Mouse (Mus musculus) ES-E14 (cell line): ENCODE results near the gene Pip4k2a.

Experiments
- CHD2 ChIP-seq: IDR thresholded peaks from 2 replicates; pipeline ENCODE4 v1.6.1; 2014; ENCODE audit warnings: mild to moderate bottlenecking, low read depth, low read length, inconsistent platforms
- HCFC1 ChIP-seq: IDR thresholded peaks from 2 replicates; pipeline ENCODE4 v1.6.1; 2012; ENCODE audit warnings: low read length, inconsistent platforms, borderline replicate concordance; ENCODE audit not compliant: insufficient read depth
- MAFK ChIP-seq: IDR thresholded peaks from 2 replicates; pipeline ENCODE4 v1.6.1; 2014; ENCODE audit warnings: mild to moderate bottlenecking, low read depth, low read length, inconsistent platforms; ENCODE audit not compliant: insufficient read depth
- ZC3H11A ChIP-seq: IDR thresholded peaks from 2 replicates; pipeline ENCODE4 v1.6.1; 2012; ENCODE audit warnings: low read depth, mild to moderate bottlenecking, inconsistent platforms, low read length, borderline replicate concordance
- ZNF384 ChIP-seq: IDR thresholded peaks from 2 replicates; pipeline ENCODE4 v1.6.1; 2012; ENCODE audit warnings: low read depth, low read length, inconsistent platforms

- no peak for TF ChIP-seq ZNF384
- no peak for TF ChIP-seq HCFC1
- no peak for TF ChIP-seq MAFK
- no peak for TF ChIP-seq ZC3H11A
- no peak for TF ChIP-seq CHD2
These were observed 14.4 kb downstream of the Pip4k2a start for GRCm38 (mm10) chr2:18983546-18983945.
